Mouse (Mus musculus) frontal cortex, postnatal 36 days (tissue): ENCODE results near the gene Pdrg1.

Experiments used
- DNase-seq, 2 experiments: peaks; one replicate each; pipeline ENCODE4 v3.0.0; 2022; ENCODE audit warnings: low spot score in 2 of 2

Pdrg1 gene

GRCm38 (mm10) chr2:153031126-153032082 lies 16.2 kb upstream of the Pdrg1 start, which contains the start of gene Xkr7:
Xkr7 (plus strand) TSS chr2:153031852.
- DNase-seq = no peak

- DNase-seq = no peak
Measured at GRCm38 (mm10) chr2:153030422-153030821, 15.2 kb upstream of the Pdrg1 start.

- no peak for DNase-seq
Measured at GRCm38 (mm10) chr2:153027501-153027900, 12.3 kb upstream of the Pdrg1 start.

GRCm38 (mm10) chr2:153026052-153026451 lies 10.8 kb upstream of the Pdrg1 start:
- no peak for DNase-seq

GRCm38 (mm10) chr2:153022855-153023254 lies 7.6 kb upstream of the Pdrg1 start:
- peak in 1 of 2 experiments; percentile 52 for DNase-seq

GRCm38 (mm10) chr2:153021163-153021562 lies 5.9 kb upstream of the Pdrg1 start:
- no peak for DNase-seq

GRCm38 (mm10) chr2:153019355-153019754 lies 4.1 kb upstream of the Pdrg1 start:
- DNase-seq = no peak

- no peak for DNase-seq
Measured at GRCm38 (mm10) chr2:153016786-153017185, 1.6 kb upstream of the Pdrg1 start.

- no peak for DNase-seq
Measured at GRCm38 (mm10) chr2:153015804-153016203, 577 bp upstream of the Pdrg1 start.

- peak in 1 of 2 experiments; percentile 40 for DNase-seq
Measured at GRCm38 (mm10) chr2:153013724-153014515, 1.3 kb downstream of the Pdrg1 start.

GRCm38 (mm10) chr2:153009192-153009973 lies 5.8 kb downstream of the Pdrg1 start:
- no peak for DNase-seq

GRCm38 (mm10) chr2:153005981-153006380 lies 9.2 kb downstream of the Pdrg1 start:
- DNase-seq = no peak

GRCm38 (mm10) chr2:153003681-153004338 lies 11.4 kb downstream of the Pdrg1 start:
- no peak for DNase-seq

- no peak for DNase-seq
Measured at GRCm38 (mm10) chr2:153002492-153003248, 12.6 kb downstream of the Pdrg1 start.

- no peak for DNase-seq
Measured at GRCm38 (mm10) chr2:152997046-152997445, 18.2 kb downstream of the Pdrg1 start.

- no peak for DNase-seq
Measured at GRCm38 (mm10) chr2:152991529-152991928, 23.7 kb downstream of the Pdrg1 start.

- no peak for DNase-seq
Measured at GRCm38 (mm10) chr2:152985582-152985981, 29.6 kb downstream of the Pdrg1 start.

GRCm38 (mm10) chr2:152976991-152977390 lies 38.2 kb downstream of the Pdrg1 start:
- no peak for DNase-seq

GRCm38 (mm10) chr2:152965555-152965954 lies 49.7 kb downstream of the Pdrg1 start:
- no peak for DNase-seq

GRCm38 (mm10) chr2:152962091-152962793 lies 53.0 kb downstream of the Pdrg1 start, which contains the start of gene Ttll9:
Ttll9 (plus strand) TSS chr2:152962485.
- DNase-seq = peak; percentile 80 to 92
